Mouse (Mus musculus): Measurements from ENCODE around the gene Vma21-ps. TPM values are rescaled to one million over a fixed set of nuclear protein-coding genes. Genes with fewer than 3 reads are reported as not detected.

Vma21-ps gene
- polyA plus RNA-seq, 1 experiment from 2014 or later: 0.52 TPM

Other genes starting within 250 kb of the Vma21-ps start
- 124 and 171 TPM in 2 replicates for gene Smc2, start 58.0 kb downstream of the Vma21-ps start, polyA plus RNA-seq (2015; fragmentation: Nextera tagmentation; extraction: Ambion mirVana)
- not detected in 2 replicates for gene Toporsl, start 99.0 kb upstream of the Vma21-ps start, polyA plus RNA-seq (2015; fragmentation: Nextera tagmentation; extraction: Ambion mirVana)